Mouse (Mus musculus): Measurements from ENCODE around the gene Adi1.

Adi1 gene

DNA sequence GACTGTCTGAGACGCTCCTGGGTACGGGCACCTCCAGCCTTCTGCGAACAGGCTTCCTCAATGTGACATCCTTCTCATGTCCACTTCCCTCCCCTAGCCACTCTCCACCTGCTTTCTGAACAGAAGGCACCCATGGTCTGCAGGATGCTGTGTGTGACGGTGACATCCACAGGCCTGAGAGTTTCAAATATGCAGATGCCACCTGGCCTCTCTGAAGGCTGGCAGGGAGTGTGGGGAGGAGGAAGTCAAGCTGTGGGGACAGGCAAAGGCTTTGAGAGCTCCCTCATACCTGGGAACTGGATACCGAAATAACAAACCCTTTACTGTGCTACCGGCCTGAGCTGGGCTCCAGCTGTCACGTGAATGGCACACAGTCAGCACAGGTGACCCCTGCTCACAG is 19.7 kb downstream of the Adi1 start:
- DNase-seq = no peak

DNA sequence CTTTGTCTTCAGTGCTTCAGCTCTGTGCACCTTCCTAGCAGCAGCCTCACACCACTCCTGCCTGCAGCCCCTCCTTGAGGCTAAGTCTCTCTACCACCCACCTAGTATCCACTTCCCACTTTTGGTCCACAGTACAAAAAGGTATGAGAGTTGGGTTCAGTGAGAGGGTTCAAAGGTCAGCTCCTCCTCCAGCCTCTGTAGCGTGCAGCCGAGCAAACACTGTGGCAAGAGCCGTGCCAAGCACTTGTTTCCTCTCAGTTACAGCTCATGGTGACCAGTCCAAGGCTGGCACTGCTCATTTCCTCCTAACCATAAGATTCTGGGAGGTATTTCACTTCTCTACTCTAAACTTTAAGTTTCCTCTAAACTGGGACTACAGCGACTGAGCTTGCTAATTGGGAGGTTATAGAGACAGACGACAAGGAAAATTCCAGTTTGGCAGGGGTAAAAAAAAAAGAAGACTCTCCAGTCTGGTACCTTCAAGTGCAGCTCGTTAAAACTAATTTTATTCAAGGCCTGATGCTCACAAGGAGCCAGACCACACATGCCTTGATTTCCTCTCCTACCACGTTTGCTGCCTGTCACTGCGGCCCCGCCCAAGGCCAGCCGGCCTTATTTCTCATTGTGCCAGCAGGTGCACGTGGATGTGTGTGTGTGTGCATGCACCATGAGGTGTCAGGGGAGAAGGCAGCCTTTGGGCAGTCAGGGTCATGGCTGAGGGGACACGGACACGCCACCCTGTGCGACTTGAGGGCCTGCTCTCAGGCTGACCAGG is 23.0 kb downstream of the Adi1 start:
- no peak for DNase-seq

DNA sequence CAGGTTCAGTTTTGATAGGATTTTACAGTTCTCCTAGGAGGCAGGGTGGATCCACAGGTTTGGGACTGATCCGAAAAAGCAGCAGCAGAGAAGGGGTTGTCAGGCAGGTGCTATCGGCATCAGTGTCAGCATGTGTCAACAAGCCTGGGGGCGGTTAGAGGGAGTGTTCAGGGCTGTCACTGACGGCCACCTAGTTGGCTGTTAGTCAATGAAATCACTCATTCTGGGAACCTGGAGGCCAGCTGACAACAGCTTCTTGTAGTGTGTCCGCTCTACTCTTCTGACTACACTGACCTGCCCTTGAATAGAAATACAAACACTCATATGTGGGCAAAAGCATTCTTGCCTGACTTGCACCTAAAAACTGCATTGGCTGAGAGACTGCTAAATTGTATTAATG is 24.1 kb downstream of the Adi1 start:
- no peak for DNase-seq

DNA sequence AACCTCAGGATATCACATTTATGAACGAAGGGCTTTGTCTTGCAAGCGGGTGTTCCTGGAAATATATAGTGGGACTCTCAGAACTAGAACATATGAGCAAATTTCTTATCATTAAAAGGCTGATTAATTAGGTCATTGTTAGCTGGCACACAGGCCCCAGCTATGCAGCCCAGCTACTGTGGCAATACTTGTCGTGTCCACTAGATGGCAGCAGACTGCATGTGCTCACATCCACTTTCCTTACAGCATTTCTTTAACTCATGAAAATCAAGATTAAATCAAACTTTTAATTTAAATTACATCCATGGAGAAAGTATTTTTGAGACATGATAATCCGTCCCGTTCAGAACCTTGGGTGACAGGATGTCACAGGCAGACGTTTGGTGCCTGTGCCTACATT is 24.6 kb downstream of the Adi1 start:
- DNase-seq = peak; percentile 74

DNA sequence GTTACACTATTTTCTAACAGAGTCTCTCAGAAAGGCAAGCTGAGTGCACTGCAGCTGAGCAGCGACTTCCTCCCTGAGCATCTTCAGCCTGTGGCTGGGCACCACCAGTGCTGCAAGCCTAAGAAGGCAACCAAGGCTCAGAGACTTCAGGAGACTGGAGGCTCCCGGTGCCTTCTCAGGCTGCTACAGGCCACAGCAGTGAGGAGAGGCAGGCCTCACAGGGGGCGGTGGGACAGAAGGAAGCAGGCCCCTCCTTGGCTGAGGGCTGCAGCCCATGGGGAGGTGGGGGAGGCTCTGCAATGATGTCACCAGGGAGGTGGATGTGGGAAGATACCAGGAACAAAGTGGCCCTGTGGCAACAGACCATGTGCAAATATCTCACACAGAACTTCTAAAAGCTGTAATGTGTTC is 25.1 kb downstream of the Adi1 start:
- no peak for DNase-seq

DNA sequence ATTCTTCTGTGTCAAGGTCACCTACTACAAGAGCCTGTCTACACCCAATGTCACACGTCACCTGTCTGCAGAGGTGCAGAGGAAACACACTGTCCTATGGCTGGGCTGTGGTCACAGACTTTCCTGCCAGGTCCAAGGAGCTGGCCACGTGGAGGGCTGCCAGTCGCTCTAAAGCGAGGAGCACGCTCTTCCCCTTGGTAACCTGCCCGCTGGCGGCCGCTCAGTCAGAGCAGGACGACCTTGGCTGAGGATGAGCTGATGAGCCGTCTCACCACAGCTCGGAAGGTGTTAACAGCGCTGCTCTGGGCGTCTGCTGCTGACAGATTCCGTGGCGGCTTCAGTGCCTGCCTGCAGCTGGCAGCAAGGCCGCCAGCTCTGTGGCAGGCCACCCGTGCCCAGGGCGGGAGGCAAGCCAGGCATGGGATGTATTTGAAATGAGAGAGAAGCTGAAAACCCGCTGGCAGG is 25.6 kb downstream of the Adi1 start:
- no peak for DNase-seq

DNA sequence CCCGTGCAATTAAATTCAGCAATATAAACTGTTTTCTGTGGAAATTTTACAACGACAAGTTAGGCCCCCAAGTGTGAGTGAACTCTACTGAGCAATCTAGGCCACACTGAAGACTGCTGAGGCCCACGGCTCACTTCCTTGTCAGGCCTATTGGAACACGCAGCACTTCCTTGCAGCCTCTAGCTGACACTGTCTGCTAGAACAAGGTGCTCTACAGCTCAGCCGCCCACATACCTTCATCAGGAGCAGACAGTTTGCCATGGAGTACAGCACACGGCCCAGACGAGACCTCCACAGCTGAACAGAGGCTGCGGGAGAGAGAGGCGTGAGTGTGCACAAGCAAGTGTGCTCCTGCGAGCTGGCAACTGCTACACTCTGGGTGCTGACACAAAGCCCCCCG is 26.3 kb downstream of the Adi1 start:
- DNase-seq = no peak

DNA sequence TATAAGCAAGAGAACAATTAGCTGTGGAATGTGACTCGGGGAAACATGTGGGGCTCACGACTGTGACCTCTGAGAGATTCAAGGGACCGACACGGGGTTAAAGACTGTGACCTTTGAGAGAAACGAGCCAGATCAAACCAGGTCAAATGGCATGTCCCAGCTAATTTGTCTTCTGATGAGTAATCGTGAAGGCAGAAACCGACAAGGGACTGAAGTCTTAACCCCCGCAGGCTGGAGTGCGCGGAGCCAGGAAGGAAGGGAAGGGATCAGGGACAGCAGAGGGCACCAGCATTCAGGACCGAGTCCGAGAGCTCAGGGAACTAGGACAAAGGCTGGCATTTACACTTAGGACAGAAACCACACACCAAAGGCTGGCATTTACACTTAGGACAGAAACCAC is 29.4 kb downstream of the Adi1 start:
- no peak for DNase-seq

DNA sequence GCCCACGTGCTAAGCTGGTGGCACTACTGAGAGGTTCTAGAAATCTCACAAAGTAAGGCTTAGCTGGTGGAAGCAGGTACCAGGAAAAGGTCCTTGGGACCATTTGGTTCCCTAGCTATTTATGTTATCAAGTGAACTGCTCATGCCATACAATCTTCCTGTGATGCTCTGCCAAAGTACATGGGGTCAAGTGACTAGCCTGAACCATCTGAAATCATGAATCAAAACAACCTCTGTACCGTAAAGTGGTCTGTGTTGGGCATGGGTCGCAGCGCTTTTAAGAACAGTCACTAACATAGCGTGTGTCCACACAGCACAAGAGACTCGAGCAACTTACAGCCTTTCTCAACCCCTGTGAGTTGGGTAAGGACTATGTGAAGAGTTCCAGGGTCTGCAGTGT is 30.2 kb downstream of the Adi1 start:
- no peak for DNase-seq

DNA sequence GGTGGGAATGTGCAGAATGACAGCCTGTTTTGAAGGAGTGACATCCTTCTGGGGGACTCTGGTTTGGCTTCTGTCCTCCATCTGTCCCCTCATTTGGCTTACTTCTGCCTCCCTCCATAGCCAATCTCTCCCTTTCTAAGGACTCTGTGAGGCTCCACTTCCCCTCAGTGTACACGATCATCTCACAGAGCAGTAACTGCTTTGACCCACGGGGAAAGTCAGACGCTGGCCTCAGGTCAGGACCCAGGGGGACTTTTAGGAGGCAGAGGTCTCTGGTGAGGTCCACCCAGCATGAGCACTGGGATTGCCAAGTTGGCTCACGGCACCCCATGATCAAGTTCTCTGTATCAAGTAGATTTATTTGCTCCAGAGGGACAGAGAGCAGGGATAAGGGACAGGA is 33.1 kb downstream of the Adi1 start:
- no peak for DNase-seq

DNA sequence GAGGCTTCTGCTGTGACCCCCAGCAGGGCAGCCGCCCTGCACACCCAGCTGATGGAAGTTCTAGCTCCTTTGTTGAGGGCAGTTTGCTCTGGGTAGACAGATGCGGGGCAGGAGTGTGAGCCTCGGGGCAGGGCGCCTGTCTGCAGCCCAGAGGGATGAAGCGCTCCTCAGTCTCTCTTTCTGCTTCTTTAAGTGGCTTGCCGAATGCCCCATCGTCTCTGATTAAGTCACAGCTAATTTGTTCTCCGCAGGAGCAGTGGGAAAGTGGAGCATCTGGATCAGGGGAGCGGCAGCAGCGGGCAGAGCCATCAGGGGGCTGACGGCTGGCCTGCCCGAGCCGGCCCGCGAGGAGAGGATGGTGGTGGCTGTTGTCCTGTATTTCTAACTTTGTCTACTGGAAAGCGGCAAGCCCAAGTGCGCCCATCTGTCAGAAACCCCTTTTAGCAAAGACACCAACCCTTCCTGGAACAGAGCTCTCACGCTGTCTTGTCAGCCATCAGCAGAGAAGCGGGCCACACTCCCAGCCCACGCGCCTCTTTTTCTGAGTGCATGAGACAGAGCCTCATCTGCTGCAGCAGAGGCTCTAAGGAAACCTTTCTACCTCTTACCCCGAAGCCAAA is 35.6 kb downstream of the Adi1 start:
- DNase-seq = no peak

DNA sequence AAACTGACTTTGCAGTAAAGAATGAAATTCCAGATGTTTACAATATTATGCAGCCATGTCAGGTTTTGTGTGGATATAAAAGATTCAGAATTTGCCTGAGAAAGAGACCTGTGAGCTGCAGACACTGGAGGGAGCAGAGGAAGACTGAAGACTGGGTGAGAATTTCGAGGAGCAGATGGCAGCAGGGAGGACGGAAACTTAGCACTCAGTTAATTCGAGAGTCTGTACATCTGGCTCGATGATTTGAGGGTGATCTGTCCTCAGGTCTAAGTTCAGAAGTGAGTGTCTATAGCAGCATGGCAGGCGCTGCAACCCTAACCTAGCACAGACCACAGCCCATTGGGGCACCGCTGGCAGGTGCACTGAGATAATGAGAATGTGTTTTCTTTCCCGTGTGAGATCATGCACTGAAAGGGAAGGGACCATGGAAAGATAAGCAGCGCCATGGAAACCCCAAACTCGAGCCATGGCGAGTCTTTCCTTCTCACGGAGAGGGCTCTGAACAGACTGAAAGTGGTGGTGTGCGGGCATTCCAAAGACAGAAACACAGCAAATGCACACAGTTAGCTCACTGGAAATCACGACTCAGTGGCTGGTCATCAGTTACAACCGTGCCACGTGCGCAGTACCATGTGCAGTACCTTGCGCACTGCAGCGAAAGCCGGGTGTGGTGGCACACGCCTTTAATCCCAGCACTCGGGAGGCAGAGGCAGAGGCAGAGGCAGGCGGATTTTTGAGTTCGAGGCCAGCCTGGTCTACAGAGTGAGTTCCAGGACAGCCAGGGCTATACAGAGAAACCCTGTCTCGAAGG is 40.0 kb downstream of the Adi1 start:
- no peak for DNase-seq

DNA sequence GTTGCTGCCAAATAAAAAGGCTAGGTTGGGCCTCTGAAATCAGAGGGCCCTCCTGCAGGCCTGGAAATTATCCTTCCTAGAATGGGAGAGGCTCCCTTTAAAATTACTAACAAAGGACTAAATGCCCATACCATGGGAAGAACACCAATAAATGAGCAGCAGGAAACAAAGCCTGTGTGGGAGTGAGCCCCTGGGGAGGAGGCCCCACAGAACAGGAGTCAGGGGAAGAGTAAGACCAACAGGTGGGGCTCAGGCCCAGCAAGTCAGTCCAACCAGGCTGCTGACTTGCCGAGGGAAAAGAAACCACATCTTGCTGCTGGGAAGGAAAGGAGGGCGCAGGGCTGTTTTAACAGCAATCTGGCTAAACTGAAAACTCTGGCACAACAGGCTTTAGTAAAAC is 42.0 kb downstream of the Adi1 start:
- no peak for DNase-seq

DNA sequence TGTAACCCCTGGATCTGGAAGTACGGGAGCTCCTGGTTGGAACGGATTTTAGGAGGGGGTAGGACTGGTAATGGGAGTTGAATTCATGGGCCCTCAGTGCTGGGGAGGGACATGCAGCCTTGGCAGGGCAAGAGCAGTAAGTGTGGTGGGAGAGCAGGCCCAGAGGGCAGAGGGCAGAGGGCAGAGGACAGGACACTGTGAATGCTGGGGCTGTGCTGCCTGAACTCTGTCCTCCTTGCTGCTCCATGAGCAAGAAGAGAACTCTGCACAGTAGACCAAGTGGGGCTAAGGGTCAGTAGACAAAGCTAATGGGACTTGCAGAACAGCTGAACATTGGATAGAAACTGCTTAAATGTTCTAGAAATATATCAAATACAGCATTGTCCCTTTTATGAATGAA is 43.1 kb downstream of the Adi1 start:
- DNase-seq = no peak

DNA sequence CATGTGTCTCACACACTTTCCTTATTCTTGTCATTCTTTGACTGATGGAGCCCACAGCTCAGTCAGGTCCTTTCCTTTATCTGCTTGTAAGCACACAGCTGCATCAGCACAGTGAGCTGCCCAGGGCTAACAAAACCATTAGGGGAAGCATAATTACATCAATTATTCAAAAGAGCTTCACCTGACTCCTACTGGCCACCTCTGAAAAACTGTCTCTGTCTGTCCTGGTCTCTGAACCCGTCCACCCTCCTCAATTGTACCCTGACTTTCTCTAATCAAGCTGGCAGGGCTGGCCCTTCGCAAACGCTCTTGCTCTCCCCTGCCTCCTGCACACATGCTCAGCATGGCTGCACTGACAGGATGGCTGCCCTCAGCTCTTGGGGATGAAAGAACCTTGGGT is 49.3 kb downstream of the Adi1 start:
- no peak for DNase-seq

DNA sequence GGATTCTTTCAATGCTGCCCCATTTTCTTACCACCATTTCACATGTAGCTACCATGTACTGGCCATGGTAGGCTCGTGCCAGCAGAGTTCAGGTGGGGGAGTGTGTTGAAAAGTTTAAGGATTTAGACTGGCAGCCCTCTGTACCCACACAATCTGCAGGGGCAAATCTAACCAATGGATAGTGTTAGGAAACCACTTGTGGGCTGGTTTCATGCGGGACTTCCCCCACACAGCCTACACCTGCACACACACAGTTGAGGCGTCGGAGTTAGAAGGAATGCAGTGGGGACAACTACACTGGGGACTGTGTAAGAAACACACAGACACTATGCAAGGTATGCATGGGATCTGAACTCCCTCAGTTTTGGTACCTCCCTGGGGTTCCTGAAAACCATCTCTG is 51.2 kb downstream of the Adi1 start:
- peak in 1 of 2 experiments; percentile 12 for DNase-seq

DNA sequence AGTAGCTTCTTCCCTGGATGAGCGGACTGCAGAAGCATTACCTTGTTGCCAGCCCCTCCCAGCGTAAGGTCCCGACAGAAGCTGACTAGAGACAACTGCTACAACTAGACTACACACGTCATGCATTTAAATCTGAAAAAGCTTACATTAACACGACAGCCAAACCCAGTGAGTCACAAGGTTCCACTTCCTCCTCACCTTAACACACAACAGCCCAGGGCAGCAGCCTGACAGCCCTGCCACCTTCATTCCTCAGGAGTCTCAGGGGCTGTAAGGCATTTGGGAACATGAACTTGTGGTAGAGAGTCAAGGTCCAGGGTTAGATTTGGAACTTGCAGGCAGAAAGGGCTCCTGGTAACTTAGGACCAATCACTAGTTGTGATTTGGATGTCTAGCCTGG is 52.0 kb downstream of the Adi1 start:
- DNase-seq = peak; percentile 60 to 62
